Mouse (Mus musculus) embryonic fibroblast, embryonic 13.5 days (primary cell): ENCODE measurements at regions not wholly inside any gene's neighbourhood (a gene's known extent, or its start where the extent isn't known, plus 50 kb on each side); places are given as distances from the start of the nearest gene placed in this dataset.

Source experiments
- CTCF ChIP-seq: IDR thresholded peaks from 2 replicates; pipeline ENCODE4 v1.5.1; 2011; ENCODE audit warnings: mild to moderate bottlenecking, control low read depth, low read length, moderate library complexity, borderline replicate concordance; ENCODE audit not compliant: insufficient read depth
- POLR2A ChIP-seq: IDR thresholded peaks from 2 replicates; pipeline ENCODE4 v1.6.1; 2011; ENCODE audit warnings: low read depth, mild to moderate bottlenecking, control low read depth, low read length, moderate library complexity

DNA sequence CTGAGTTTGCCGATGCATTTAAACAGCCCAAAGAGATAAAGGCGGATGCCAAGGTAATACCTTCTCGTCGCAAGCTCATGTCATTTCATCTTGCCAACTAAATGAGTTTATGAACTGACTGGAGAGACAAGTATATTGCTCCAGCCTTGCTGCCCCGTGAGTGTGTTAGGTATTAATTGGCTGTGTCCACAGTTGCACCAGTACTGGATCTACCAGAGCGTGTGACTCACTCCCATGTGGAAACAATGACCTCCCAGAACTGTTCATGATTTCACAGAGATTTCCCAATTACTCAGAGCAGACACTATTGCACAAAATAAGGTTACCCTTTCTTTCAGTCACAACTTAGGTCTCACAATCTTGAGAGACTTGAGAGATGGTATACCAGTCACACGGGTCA, 179.8 kb upstream of the Adgrl2 start:
- TF ChIP-seq CTCF (no peak), POLR2A (no peak)
